Mouse (Mus musculus) embryonic fibroblast, embryonic 13.5 days (primary cell): ENCODE results near the gene Mettl9.

ENCODE experiments used
- CTCF ChIP-seq: IDR thresholded peaks from 2 replicates; pipeline ENCODE4 v1.5.1; 2011; ENCODE audit warnings: mild to moderate bottlenecking, control low read depth, low read length, moderate library complexity, borderline replicate concordance; ENCODE audit not compliant: insufficient read depth
- POLR2A ChIP-seq: IDR thresholded peaks from 2 replicates; pipeline ENCODE4 v1.6.1; 2011; ENCODE audit warnings: low read depth, mild to moderate bottlenecking, control low read depth, low read length, moderate library complexity

- TF ChIP-seq POLR2A, result no peak
- 0 out of 2 replicates have a peak, but pooled peaks have one; percentile 5 for TF ChIP-seq CTCF
These were observed 86.0 kb downstream of the Mettl9 start for GRCm38 (mm10) chr7:121120143-121120818.
